Mouse (Mus musculus) ovary, adult 10 weeks (tissue): ENCODE measurements around the gene Prss28. TPM values are rescaled to one million over a fixed set of nuclear protein-coding genes. Genes with fewer than 3 reads are reported as not detected.

Experiments used
- polyA plus RNA-seq: library from polyadenylated mRNA; stranded (reverse); fragments of 350-450 nt; fragmentation: Illumina TruSeq; extraction: RNeasy Lipid Tissue Mini Kit (QIAGEN cat#74804); gene quantifications from one replicate; pipeline ENCODE4 v1.2.3, GENCODE M21; 2014

Prss28 gene
- not detected for polyA plus RNA-seq

GRCm38 (mm10) chr17:25308346-25308745 is at the start of gene Prss28:
Gene Prss28 (plus strand): TSS chr17:25308646.

GRCm38 (mm10) chr17:25274571-25275346 is 33.7 kb upstream of the Prss28 start, which contains the start of gene Ube2i:
Gene Ube2i (minus strand): TSS chr17:25274622.

DNA sequence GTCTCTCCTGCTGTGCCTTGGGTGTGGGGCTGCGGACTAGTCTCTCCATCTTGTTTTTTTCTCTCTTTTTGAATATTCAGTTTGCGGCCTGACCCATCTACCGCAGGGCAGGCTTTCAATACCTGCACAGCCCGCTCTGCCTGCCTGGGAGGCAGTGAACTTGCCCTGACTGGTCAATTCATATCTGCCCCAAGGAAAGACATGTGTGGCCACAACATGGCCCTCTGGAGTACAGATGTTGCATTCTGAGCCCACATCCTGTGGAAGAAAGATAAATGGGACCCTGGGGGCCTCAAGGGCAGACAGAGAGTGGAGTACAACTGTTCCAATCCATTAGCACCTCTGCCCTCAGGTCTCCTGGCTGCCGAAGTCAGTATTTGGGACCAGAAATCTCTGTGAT is 10.4 kb upstream of the Prss28 start, which contains the start of gene Prss34:
Gene Prss34 (plus strand): TSS at position 301 of the 400 bp plus-strand sequence.

GRCm38 (mm10) chr17:25318354-25318753 is 9.9 kb downstream of the Prss28 start, which contains the start of gene Prss29:
Gene Prss29 (plus strand): TSS chr17:25318654.

DNA sequence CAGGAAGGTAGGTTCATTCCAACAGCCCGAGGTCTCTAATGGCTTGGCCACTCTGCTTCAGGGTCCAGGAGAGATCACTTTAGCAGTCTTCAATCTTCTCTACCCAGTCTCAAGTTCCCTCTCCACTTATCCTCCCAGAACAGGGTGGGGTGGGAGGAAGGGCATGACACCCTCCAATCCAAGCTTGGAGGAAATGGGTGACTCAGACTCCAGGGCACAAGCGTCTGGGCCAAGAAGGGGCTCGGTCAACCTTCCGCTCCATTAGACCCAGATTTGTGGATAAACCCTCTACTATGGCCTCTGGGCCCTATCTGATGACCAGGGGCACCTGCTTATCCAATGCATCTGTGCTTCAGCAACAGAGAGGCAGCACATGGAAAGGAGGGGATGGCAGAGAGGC is 37.0 kb downstream of the Prss28 start, which contains the start of gene Tpsab1:
Gene Tpsab1 (minus strand): TSS at position 101 of the 400 bp plus-strand sequence.

Other genes with a start within 250 kb of the Prss28 start
- gene Tmem204, start 225.1 kb upstream of the Prss28 start, polyA plus RNA-seq: 8.2 TPM
- 1.1 TPM for gene Telo2, start 192.7 kb upstream of the Prss28 start, polyA plus RNA-seq
- gene Ptx4, start 187.9 kb upstream of the Prss28 start, polyA plus RNA-seq: not detected
- 3.7 TPM for gene Clcn7, start 175.3 kb upstream of the Prss28 start, polyA plus RNA-seq
- gene Ccdc154, start 146.2 kb upstream of the Prss28 start, polyA plus RNA-seq: not detected
- not detected for gene Gm38655, start 133.2 kb upstream of the Prss28 start, polyA plus RNA-seq
- 19.2 TPM for gene BC003965, start 124.1 kb upstream of the Prss28 start, polyA plus RNA-seq
- 22.2 TPM for gene Unkl, start 120.2 kb upstream of the Prss28 start, polyA plus RNA-seq
- gene Gnptg, start 68.5 kb upstream of the Prss28 start, polyA plus RNA-seq: 8.4 TPM
- 4.8 TPM for gene Tsr3, start 68.5 kb upstream of the Prss28 start, polyA plus RNA-seq
- gene Baiap3, start 52.3 kb upstream of the Prss28 start, polyA plus RNA-seq: not detected
- 305 TPM for gene Ube2i, start 34.0 kb upstream of the Prss28 start, polyA plus RNA-seq
- not detected for gene Prss34, start 10.3 kb upstream of the Prss28 start, polyA plus RNA-seq
- gene Prss29, start 10.0 kb downstream of the Prss28 start, polyA plus RNA-seq: not detected
- gene Tpsab1, start 36.9 kb downstream of the Prss28 start, polyA plus RNA-seq: not detected
- gene Tpsb2, start 57.7 kb downstream of the Prss28 start, polyA plus RNA-seq: not detected
- gene Tpsg1, start 60.6 kb downstream of the Prss28 start, polyA plus RNA-seq: not detected
- gene Cacna1h, start 125.1 kb downstream of the Prss28 start, polyA plus RNA-seq: 0.66 TPM
- not detected for gene Tekt4, start 146.0 kb downstream of the Prss28 start, polyA plus RNA-seq
- not detected for gene Sstr5, start 188.6 kb downstream of the Prss28 start, polyA plus RNA-seq